Mouse (Mus musculus): ENCODE results near the gene Jag2.
A peak's percentile ranks its signal among the peaks of the same experiment; 100 is the strongest.

Jag2 gene

GRCm38 (mm10) chr12:112929562-112930352 lies at the start of gene Jag2:
Gene Jag2, minus strand, starts transcription at chr12:112929776.
- DNase-seq = peak; percentile 41

- DNase-seq = no peak
These were observed 47.6 kb upstream of the Jag2 start for GRCm38 (mm10) chr12:112977156-112977555.

- peak; percentile 94 for DNase-seq
These were observed 46.9 kb upstream of the Jag2 start, which contains the start of gene Btbd6 for GRCm38 (mm10) chr12:112976371-112977073. Gene Btbd6, plus strand, starts transcription at chr12:112976482.

GRCm38 (mm10) chr12:112974736-112975135 lies 45.2 kb upstream of the Jag2 start:
- no peak for DNase-seq

GRCm38 (mm10) chr12:112969616-112970015 lies 40.0 kb upstream of the Jag2 start:
- no peak for DNase-seq

- DNase-seq = no peak
These were observed 39.4 kb upstream of the Jag2 start for GRCm38 (mm10) chr12:112968943-112969342.

- no peak for DNase-seq
These were observed 36.2 kb upstream of the Jag2 start for GRCm38 (mm10) chr12:112965783-112966182.

- peak; percentile 39 for DNase-seq
These were observed 32.3 kb upstream of the Jag2 start for GRCm38 (mm10) chr12:112961872-112962271.

- peak; percentile 81 for DNase-seq
These were observed 31.9 kb upstream of the Jag2 start for GRCm38 (mm10) chr12:112961428-112961827.

- no peak for DNase-seq
These were observed 29.8 kb upstream of the Jag2 start for GRCm38 (mm10) chr12:112959421-112959820.

- peak; percentile 39 for DNase-seq
These were observed 28.7 kb upstream of the Jag2 start for GRCm38 (mm10) chr12:112958303-112958702.

- DNase-seq = peak; percentile 89
These were observed 26.2 kb upstream of the Jag2 start for GRCm38 (mm10) chr12:112955800-112956199.

- DNase-seq = peak; percentile 37
These were observed 23.5 kb upstream of the Jag2 start for GRCm38 (mm10) chr12:112952926-112953565.

- peak; percentile 60 for DNase-seq
These were observed 22.9 kb upstream of the Jag2 start for GRCm38 (mm10) chr12:112952433-112952832.

- no peak for DNase-seq
These were observed 21.7 kb upstream of the Jag2 start for GRCm38 (mm10) chr12:112951150-112951842.

- DNase-seq = peak; percentile 70
These were observed 21.2 kb upstream of the Jag2 start for GRCm38 (mm10) chr12:112950761-112951129.

- DNase-seq = peak; percentile 93
These were observed 20.6 kb upstream of the Jag2 start for GRCm38 (mm10) chr12:112950040-112950760.

GRCm38 (mm10) chr12:112947307-112947706 lies 17.7 kb upstream of the Jag2 start:
- DNase-seq = peak; percentile 64

- no peak for DNase-seq
These were observed 14.1 kb upstream of the Jag2 start for GRCm38 (mm10) chr12:112943669-112944068.

- DNase-seq = peak; percentile 73
These were observed 12.5 kb upstream of the Jag2 start, which contains the start of gene Nudt14 for GRCm38 (mm10) chr12:112941776-112942713. Gene Nudt14, minus strand, starts transcription at chr12:112942124.
